Mouse (Mus musculus): Measurements from ENCODE around the gene Ydjc. TPM values are rescaled to one million over a fixed set of nuclear protein-coding genes. Genes with fewer than 3 reads are reported as not detected.

The Ydjc gene
- 13.8 and 15.3 TPM in 2 replicates for polyA plus RNA-seq (2012; rRNA removed)

- H3K27ac ChIP-seq (ENCODE audit: insufficient read depth, low read length), result no peak within 1 kb of the TSS
- peaks cover 5% of the 10 kb centered on the region; the same call in 1 of the 2 replicates for H3K4me1 ChIP-seq (ENCODE audit: control insufficient read depth, insufficient read depth, low read length)
- 32% methylated on average over 7 of the region's 7 CpGs for WGBS
- H3K4me3 ChIP-seq (replicated peaks; ENCODE audit: insufficient read depth, low read depth, low read length), result no peak within 1 kb of the TSS
- DNase-seq, result no peak
- TF ChIP-seq POLR2A (IDR thresholded peaks at IDR 0.05; ENCODE audit: borderline replicate concordance, insufficient read depth, low read length) (no peak), CTCF (IDR thresholded peaks at IDR 0.05; ENCODE audit: borderline replicate concordance, insufficient read depth, low read depth, low read length) (no peak)
- H3K27me3 ChIP-seq (ENCODE audit: control insufficient read depth, insufficient read depth, low read length), result no peaks in the 10 kb centered on the region
These were observed at the start of gene Ydjc for GRCm38 (mm10) chr16:17144339-17144738. TSS of gene Ydjc (plus strand) at chr16:17144621.

GRCm38 (mm10) chr16:17096938-17097337 lies 47.5 kb upstream of the Ydjc start:
- no peak for TF ChIP-seq POLR2A (IDR thresholded peaks at IDR 0.05; ENCODE audit: borderline replicate concordance, insufficient read depth, low read length)
- no peak for TF ChIP-seq CTCF (IDR thresholded peaks at IDR 0.05; ENCODE audit: borderline replicate concordance, insufficient read depth, low read depth, low read length)
- no peak for DNase-seq
- no peaks in the 10 kb centered on the region for H3K27me3 ChIP-seq (ENCODE audit: control insufficient read depth, insufficient read depth, low read length)
- no peaks in the 10 kb centered on the region for H3K4me1 ChIP-seq (ENCODE audit: control insufficient read depth, insufficient read depth, low read length)
- 96% methylated on average over 3 of the region's 3 CpGs for WGBS
- no peak overlapping the region for H3K4me3 ChIP-seq (replicated peaks; ENCODE audit: insufficient read depth, low read depth, low read length)
- no peak overlapping the region for H3K27ac ChIP-seq (ENCODE audit: insufficient read depth, low read length)

- TF ChIP-seq POLR2A (IDR thresholded peaks at IDR 0.05; ENCODE audit: borderline replicate concordance, insufficient read depth, low read length) (no peak), CTCF (IDR thresholded peaks at IDR 0.05; ENCODE audit: borderline replicate concordance, insufficient read depth, low read depth, low read length) (no peak)
- 45% methylated on average over 7 of the region's 7 CpGs for WGBS
- Histone ChIP-seq H3K4me3 (replicated peaks; ENCODE audit: insufficient read depth, low read depth, low read length) (no peak overlapping the region), H3K4me1 (ENCODE audit: control insufficient read depth, insufficient read depth, low read length) (no peaks in the 10 kb centered on the region), H3K27ac (ENCODE audit: insufficient read depth, low read length) (no peak overlapping the region), H3K27me3 (ENCODE audit: control insufficient read depth, insufficient read depth, low read length) (no peaks in the 10 kb centered on the region)
- DNase-seq, result no peak
These were observed 41.7 kb upstream of the Ydjc start for GRCm38 (mm10) chr16:17102630-17103220.

GRCm38 (mm10) chr16:17104600-17104999 lies 39.8 kb upstream of the Ydjc start:
- TF ChIP-seq POLR2A (IDR thresholded peaks at IDR 0.05; ENCODE audit: borderline replicate concordance, insufficient read depth, low read length), result no peak
- no peak for TF ChIP-seq CTCF (IDR thresholded peaks at IDR 0.05; ENCODE audit: borderline replicate concordance, insufficient read depth, low read depth, low read length)
- Histone ChIP-seq H3K4me3 (replicated peaks; ENCODE audit: insufficient read depth, low read depth, low read length) (no peak overlapping the region), H3K27me3 (ENCODE audit: control insufficient read depth, insufficient read depth, low read length) (no peaks in the 10 kb centered on the region), H3K4me1 (ENCODE audit: control insufficient read depth, insufficient read depth, low read length) (no peaks in the 10 kb centered on the region; the same call in 1 of the 2 replicates), H3K27ac (ENCODE audit: insufficient read depth, low read length) (no peak overlapping the region)
- no peak for DNase-seq
- WGBS, result 63% methylated on average over 4 of the region's 4 CpGs

- TF ChIP-seq CTCF (IDR thresholded peaks at IDR 0.05; ENCODE audit: borderline replicate concordance, insufficient read depth, low read depth, low read length) (no peak), POLR2A (IDR thresholded peaks at IDR 0.05; ENCODE audit: borderline replicate concordance, insufficient read depth, low read length) (peak; percentile 98; the same call in 1 of the 2 replicates)
- Histone ChIP-seq H3K4me1 (ENCODE audit: control insufficient read depth, insufficient read depth, low read length) (no peaks in the 10 kb centered on the region; the same call in 1 of the 2 replicates), H3K27ac (ENCODE audit: insufficient read depth, low read length) (no peak within 1 kb of the TSS), H3K4me3 (replicated peaks; ENCODE audit: insufficient read depth, low read depth, low read length) (peak within 1 kb of the TSS; percentile 66), H3K27me3 (ENCODE audit: control insufficient read depth, insufficient read depth, low read length) (no peaks in the 10 kb centered on the region)
- 7% methylated on average over 38 of the region's 38 CpGs for WGBS
- peak; percentile 77 to 80 for DNase-seq
These were observed 33.4 kb upstream of the Ydjc start, which contains the start of gene Ppil2 for GRCm38 (mm10) chr16:17110771-17111743. TSS of gene Ppil2 (minus strand) at chr16:17111257.

- TF ChIP-seq POLR2A (IDR thresholded peaks at IDR 0.05; ENCODE audit: borderline replicate concordance, insufficient read depth, low read length) (no peak), CTCF (IDR thresholded peaks at IDR 0.05; ENCODE audit: borderline replicate concordance, insufficient read depth, low read depth, low read length) (no peak)
- no peaks in the 10 kb centered on the region for H3K27me3 ChIP-seq (ENCODE audit: control insufficient read depth, insufficient read depth, low read length)
- no peak overlapping the region for H3K4me3 ChIP-seq (replicated peaks; ENCODE audit: insufficient read depth, low read depth, low read length)
- DNase-seq, result no peak
- no peak overlapping the region for H3K27ac ChIP-seq (ENCODE audit: insufficient read depth, low read length)
- H3K4me1 ChIP-seq (ENCODE audit: control insufficient read depth, insufficient read depth, low read length), result no peaks in the 10 kb centered on the region
- 83% methylated on average over 5 of the region's 5 CpGs for WGBS
These were observed 27.1 kb upstream of the Ydjc start for GRCm38 (mm10) chr16:17117309-17117799.

GRCm38 (mm10) chr16:17121569-17121968 lies 22.9 kb upstream of the Ydjc start:
- Histone ChIP-seq H3K4me3 (replicated peaks; ENCODE audit: insufficient read depth, low read depth, low read length) (no peak overlapping the region), H3K4me1 (ENCODE audit: control insufficient read depth, insufficient read depth, low read length) (peaks cover 5% of the 10 kb centered on the region; the same call in 1 of the 2 replicates), H3K27me3 (ENCODE audit: control insufficient read depth, insufficient read depth, low read length) (no peaks in the 10 kb centered on the region), H3K27ac (ENCODE audit: insufficient read depth, low read length) (no peak overlapping the region)
- WGBS, result 60% methylated on average over 14 of the region's 14 CpGs
- no peak for DNase-seq
- TF ChIP-seq POLR2A (IDR thresholded peaks at IDR 0.05; ENCODE audit: borderline replicate concordance, insufficient read depth, low read length), result no peak
- TF ChIP-seq CTCF (IDR thresholded peaks at IDR 0.05; ENCODE audit: borderline replicate concordance, insufficient read depth, low read depth, low read length), result no peak

All from cerebellum, adult 2 months (tissue).